Mouse (Mus musculus) MEL (cell line): ENCODE data around the gene Swsap1. TPM values are rescaled to one million over a fixed set of nuclear protein-coding genes. Genes with fewer than 3 reads are reported as not detected.
A peak's percentile ranks its signal among the peaks of the same experiment; 100 is the strongest.

Experiments
- DNase-seq: peaks from one replicate; pipeline ENCODE4 v3.0.0; 2011; ENCODE audit warnings: low read depth, low spot score
- H3K27ac ChIP-seq: 2 replicates; pipeline ENCODE4 v1.5.1; 2012; ENCODE audit warnings: low read depth, mild to moderate bottlenecking, control low read depth, low read length, moderate library complexity; ENCODE audit not compliant: control insufficient read depth
- H3K27me3 ChIP-seq, 2 experiments: fragments of 150-350 bp in 1 of 2; sonication (generic) in 1 of 2; 2 replicates each; pipeline ENCODE4 v1.6.1; 2012; ENCODE audit warnings: low read length in 2 of 2, mild to moderate bottlenecking in 2 of 2, improper control_type of control experiment in 1 of 2, moderate library complexity in 1 of 2; ENCODE audit not compliant: insufficient read depth in 2 of 2, control insufficient read depth in 1 of 2
- H3K36me3 ChIP-seq, 2 experiments: 2 replicates each; pipeline ENCODE4 v1.6.1; 2012 to 2014; ENCODE audit warnings: low read length in 2 of 2, improper control_type of control experiment in 1 of 2, inconsistent platforms in 1 of 2, mild to moderate bottlenecking in 1 of 2; ENCODE audit not compliant: insufficient read depth in 2 of 2, control insufficient read depth in 1 of 2
- H3K4me1 ChIP-seq, 2 experiments: fragments of 150-350 bp in 1 of 2; sonication (generic) in 1 of 2; 2 replicates each; pipeline ENCODE4 v1.6.1; 2012; ENCODE audit warnings: low read length in 2 of 2, improper control_type of control experiment in 1 of 2, mild to moderate bottlenecking in 1 of 2; ENCODE audit not compliant: insufficient read depth in 2 of 2, control insufficient read depth in 1 of 2
- H3K4me3 ChIP-seq, 2 experiments: fragments of 150-350 bp in 1 of 2; sonication (generic) in 1 of 2; 2 replicates each; pipeline ENCODE4 v1.5.1; 2012; ENCODE audit warnings: low read depth in 2 of 2, low read length in 2 of 2, mild to moderate bottlenecking in 2 of 2, moderate library complexity in 2 of 2, control low read depth in 1 of 2, improper control_type of control experiment in 1 of 2; ENCODE audit not compliant: control insufficient read depth in 1 of 2, insufficient read depth in 1 of 2
- H3K79me2 ChIP-seq: 2 replicates; pipeline ENCODE4 v1.6.1; 2012; ENCODE audit warnings: mild to moderate bottlenecking, low read length, moderate library complexity; ENCODE audit not compliant: control insufficient read depth, poor library complexity, insufficient read depth
- H3K9ac ChIP-seq: 2 replicates; pipeline ENCODE4 v1.6.1; 2012; ENCODE audit warnings: low read depth, mild to moderate bottlenecking, control low read depth, low read length, moderate library complexity; ENCODE audit not compliant: control insufficient read depth, poor library complexity, severe bottlenecking
- H3K9me3 ChIP-seq: fragments of 150-350 bp; sonication (generic); replicated peaks from 2 replicates; pipeline ENCODE4 v1.6.1; 2012; ENCODE audit warnings: mild to moderate bottlenecking, low read length, improper control_type of control experiment, moderate library complexity; ENCODE audit not compliant: insufficient read depth
- CHD1 ChIP-seq: IDR thresholded peaks from 2 replicates; pipeline ENCODE4 v1.6.1; 2012; ENCODE audit warnings: low read depth, mild to moderate bottlenecking, inconsistent platforms, low read length, improper control_type of control experiment
- CTCF ChIP-seq, 3 experiments: IDR thresholded peaks in 2 of 3; conservative IDR thresholded peaks in 1 of 3; 2 replicates each; pipeline ENCODE4 v1.5.1; 2011 to 2012; ENCODE audit warnings: low read length in 3 of 3, low read depth in 2 of 3, mild to moderate bottlenecking in 2 of 3, improper control_type of control experiment in 1 of 3, inconsistent platforms in 1 of 3, mixed read lengths in 1 of 3, moderate library complexity in 1 of 3; ENCODE audit not compliant: control insufficient read depth in 1 of 3, insufficient read depth in 1 of 3, poor library complexity in 1 of 3, severe bottlenecking in 1 of 3
- E2F4 ChIP-seq: IDR thresholded peaks from 2 replicates; pipeline ENCODE4 v1.6.1; 2011; ENCODE audit warnings: low read depth, low read length, improper control_type of control experiment, borderline replicate concordance
- EP300 ChIP-seq, 2 experiments: IDR thresholded peaks; 2 replicates each; pipeline ENCODE4 v1.6.1; 2011; ENCODE audit warnings: improper control_type of control experiment in 2 of 2, low read length in 2 of 2, low read depth in 1 of 2, mild to moderate bottlenecking in 1 of 2
- GABPA ChIP-seq: IDR thresholded peaks from 2 replicates; pipeline ENCODE4 v1.6.1; 2012; ENCODE audit warnings: low read depth, mild to moderate bottlenecking, inconsistent platforms, low read length, improper control_type of control experiment, moderate library complexity
- HCFC1 ChIP-seq: IDR thresholded peaks from 2 replicates; pipeline ENCODE4 v1.6.1; 2012; ENCODE audit warnings: low read depth, mild to moderate bottlenecking, inconsistent platforms, low read length, improper control_type of control experiment, moderate library complexity
- JUND ChIP-seq: IDR thresholded peaks from 2 replicates; pipeline ENCODE4 v1.6.1; 2011; ENCODE audit warnings: low read depth, mild to moderate bottlenecking, improper control_type of control experiment, low read length
- KAT2A ChIP-seq: conservative IDR thresholded peaks from 2 replicates; pipeline ENCODE4 v1.6.1; 2012; ENCODE audit warnings: low read depth, low read length, improper control_type of control experiment, inconsistent platforms
- MAX ChIP-seq: IDR thresholded peaks from 2 replicates; pipeline ENCODE4 v1.6.1; 2011; ENCODE audit warnings: low read length, improper control_type of control experiment
- MAZ ChIP-seq: IDR thresholded peaks from 2 replicates; pipeline ENCODE4 v1.6.1; 2012; ENCODE audit warnings: low read depth, mild to moderate bottlenecking, inconsistent platforms, low read length, improper control_type of control experiment
- MYB ChIP-seq: IDR thresholded peaks from 2 replicates; pipeline ENCODE4 v1.6.1; 2011; ENCODE audit warnings: mild to moderate bottlenecking, low read depth, low read length, improper control_type of control experiment
- POLR2AphosphoS2 ChIP-seq: IDR thresholded peaks from 2 replicates; pipeline ENCODE4 v1.6.1; 2011; ENCODE audit warnings: low read length, improper control_type of control experiment
- POLR2AphosphoS5 ChIP-seq: IDR thresholded peaks from 2 replicates; pipeline ENCODE4 v1.6.1; 2012; ENCODE audit warnings: low read depth, borderline replicate concordance, mild to moderate bottlenecking, inconsistent platforms, low read length, moderate library complexity, mixed read lengths
- RAD21 ChIP-seq: IDR thresholded peaks from 2 replicates; pipeline ENCODE4 v1.6.1; 2011; ENCODE audit warnings: mild to moderate bottlenecking, low read depth, low read length, improper control_type of control experiment
- SIN3A ChIP-seq: IDR thresholded peaks from 2 replicates; pipeline ENCODE4 v1.6.1; 2012; ENCODE audit warnings: low read length, improper control_type of control experiment, inconsistent platforms
- SMC3 ChIP-seq: IDR thresholded peaks from 2 replicates; pipeline ENCODE4 v1.6.1; 2011; ENCODE audit warnings: low read depth, low read length, improper control_type of control experiment
- TAL1 ChIP-seq: IDR thresholded peaks from 2 replicates; pipeline ENCODE4 v1.6.1; 2012; ENCODE audit warnings: mild to moderate bottlenecking, inconsistent platforms, low read length, moderate library complexity, mixed read lengths
- TBP ChIP-seq: IDR thresholded peaks from 2 replicates; pipeline ENCODE4 v1.8.0; 2011; ENCODE audit warnings: low read depth, low read length, improper control_type of control experiment
- UBTF ChIP-seq: IDR thresholded peaks from 2 replicates; pipeline ENCODE4 v1.6.1; 2012; ENCODE audit warnings: low read depth, mild to moderate bottlenecking, inconsistent platforms, low read length, improper control_type of control experiment, moderate library complexity, borderline replicate concordance; ENCODE audit not compliant: insufficient read depth
- USF1 ChIP-seq: IDR thresholded peaks from 2 replicates; pipeline ENCODE4 v1.6.1; 2014; ENCODE audit warnings: low read depth, mild to moderate bottlenecking, inconsistent platforms, low read length, improper control_type of control experiment, moderate library complexity
- USF2 ChIP-seq, 2 experiments: IDR thresholded peaks; 2 replicates each; pipeline ENCODE4 v1.6.1; 2011 to 2012; ENCODE audit warnings: improper control_type of control experiment in 2 of 2, low read length in 2 of 2, borderline replicate concordance in 1 of 2, inconsistent platforms in 1 of 2, low read depth in 1 of 2, mild to moderate bottlenecking in 1 of 2; ENCODE audit not compliant: insufficient read depth in 1 of 2
- ZC3H11A ChIP-seq: IDR thresholded peaks from 2 replicates; pipeline ENCODE4 v1.6.1; 2012; ENCODE audit warnings: low read depth, mild to moderate bottlenecking, inconsistent platforms, low read length, improper control_type of control experiment
- ZKSCAN1 ChIP-seq: IDR thresholded peaks from 2 replicates; pipeline ENCODE4 v1.6.1; 2012; ENCODE audit warnings: low read depth, mild to moderate bottlenecking, inconsistent platforms, low read length, improper control_type of control experiment, moderate library complexity
- ZMIZ1 ChIP-seq: IDR thresholded peaks from 2 replicates; pipeline ENCODE4 v1.6.1; 2012; ENCODE audit warnings: low read depth, mild to moderate bottlenecking, inconsistent platforms, low read length, improper control_type of control experiment, moderate library complexity
- ZNF384 ChIP-seq: IDR thresholded peaks from 2 replicates; pipeline ENCODE4 v1.6.1; 2012; ENCODE audit warnings: low read depth, mild to moderate bottlenecking, inconsistent platforms, low read length, improper control_type of control experiment
- polyA plus RNA-seq, 2 experiments: library from polyadenylated mRNA; stranded (reverse) in 1 of 2; unstranded in 1 of 2; fragments of >175 nt in 1 of 2; fragments of >200 nt in 1 of 2; gene quantifications; 2 replicates each; pipeline versions ENCODE4 v1.2.1 to v1.2.4; 2012; ENCODE audit warnings: low replicate concordance in 2 of 2, low read depth in 1 of 2; ENCODE audit not compliant: insufficient read length in 2 of 2, insufficient read depth in 1 of 2, missing spikeins in 1 of 2
- total RNA-seq: library from RNA; depleted of rRNA; stranded (reverse); fragments of 300-350 nt; gene quantifications from 2 replicates; pipeline ENCODE4 v1.2.3, GENCODE M21; 2012

Gene Swsap1
- total and polyA plus RNA-seq, 3 experiments: 17.2 to 19.3 TPM; not detected in 1

GRCm38 (mm10) chr9:21916851-21917492 lies 38.6 kb upstream of the Swsap1 start:
- H3K4me1 ChIP-seq: peaks cover 7 to 9% of the 10 kb centered on the region in 2 experiments; a peak in 3 of 4 replicates
- no peak overlapping the region for H3K27ac ChIP-seq
- peaks cover 3% of the 10 kb centered on the region; the same call in 1 of the 2 replicates for H3K79me2 ChIP-seq
- no peaks in the 10 kb centered on the region for H3K27me3 ChIP-seq
- H3K9me3 ChIP-seq: no peaks in the 10 kb centered on the region
- H3K9ac ChIP-seq: peak overlapping the region; percentile 61
- peaks cover 0 to 9% of the 10 kb centered on the region in 2 experiments; a peak in 2 of 4 replicates for H3K36me3 ChIP-seq
- DNase-seq: no peak
- TF ChIP-seq E2F4 (no peak), USF2 (IDR thresholded peaks at IDR 0.05; ENCODE audit: borderline replicate concordance in 1 of 2, insufficient read depth in 1 of 2, low read depth in 1 of 2, low read length in 2 of 2) (no peak), MAZ (no peak)
- H3K4me3 ChIP-seq: peak overlapping the region; percentile 65 to 94

- Histone ChIP-seq H3K27ac (no peak overlapping the region), H3K36me3 (peaks cover 0 to 9% of the 10 kb centered on the region in 2 experiments; a peak in 2 of 4 replicates), H3K79me2 (peaks cover 3% of the 10 kb centered on the region; the same call in 1 of the 2 replicates), H3K9me3 (no peaks in the 10 kb centered on the region), H3K27me3 (no peaks in the 10 kb centered on the region), H3K4me3 (peak overlapping the region; percentile 65 to 94), H3K4me1 (peaks cover 7 to 9% of the 10 kb centered on the region in 2 experiments; a peak in 3 of 4 replicates), H3K9ac (peak overlapping the region; percentile 61)
- no peak for DNase-seq
- 0 out of 2 replicates have a peak, but pooled peaks have one; percentile 18 for TF ChIP-seq ZC3H11A
- TF ChIP-seq MYB: no peak
- no peak for TF ChIP-seq KAT2A
- TF ChIP-seq EP300 (IDR thresholded peaks at IDR 0.05; ENCODE audit: low read depth in 1 of 2, low read length in 2 of 2): no peak
- TF ChIP-seq POLR2AphosphoS2: no peak
- TF ChIP-seq HCFC1: no peak
- TF ChIP-seq TAL1: no peak
- TF ChIP-seq ZMIZ1: no peak
- no peak for TF ChIP-seq RAD21
- peak; percentile 18; the same call in 1 of the 2 replicates for TF ChIP-seq SIN3A
- TF ChIP-seq SMC3: no peak; the same call in 1 of the 2 replicates
- TF ChIP-seq POLR2AphosphoS5: peak; percentile 43; the same call in 1 of the 2 replicates
- no peak for TF ChIP-seq UBTF
- no peak for TF ChIP-seq TBP
- no peak for TF ChIP-seq JUND
- no peak for TF ChIP-seq E2F4
- TF ChIP-seq GABPA: no peak
- TF ChIP-seq USF1: no peak
- TF ChIP-seq CHD1: peak; percentile 26; the same call in 1 of the 2 replicates
- TF ChIP-seq CTCF (IDR thresholded peaks at IDR 0.05 in 2 of 3, conservative IDR thresholded peaks at IDR 0.05 in 1 of 3; ENCODE audit: control insufficient read depth in 1 of 3, insufficient read depth in 1 of 3, low read depth in 2 of 3, low read length in 3 of 3, poor library complexity in 1 of 3, severe bottlenecking in 1 of 3): no peak
- no peak for TF ChIP-seq ZNF384
- no peak for TF ChIP-seq MAX
- no peak for TF ChIP-seq ZKSCAN1
Observed at GRCm38 (mm10) chr9:21917493-21918034, 38.0 kb upstream of the Swsap1 start.
